Mouse (Mus musculus) frontal cortex, adult (tissue): ENCODE results near the gene Arhgef2.
"Not testable (repeated sequence)": the region's sequence is repeated elsewhere in the genome, so short reads cannot be mapped to it uniquely, and the experiment has no call there.

Experiments used
- ATAC-seq: cut with Nextera tagmentation; 2 replicates; pipeline ENCODE4 v1.9.2; 2017; ENCODE audit warnings: mild to moderate bottlenecking, moderate library complexity, mixed read lengths; ENCODE audit not compliant: low TSS enrichment

Arhgef2 gene

DNA sequence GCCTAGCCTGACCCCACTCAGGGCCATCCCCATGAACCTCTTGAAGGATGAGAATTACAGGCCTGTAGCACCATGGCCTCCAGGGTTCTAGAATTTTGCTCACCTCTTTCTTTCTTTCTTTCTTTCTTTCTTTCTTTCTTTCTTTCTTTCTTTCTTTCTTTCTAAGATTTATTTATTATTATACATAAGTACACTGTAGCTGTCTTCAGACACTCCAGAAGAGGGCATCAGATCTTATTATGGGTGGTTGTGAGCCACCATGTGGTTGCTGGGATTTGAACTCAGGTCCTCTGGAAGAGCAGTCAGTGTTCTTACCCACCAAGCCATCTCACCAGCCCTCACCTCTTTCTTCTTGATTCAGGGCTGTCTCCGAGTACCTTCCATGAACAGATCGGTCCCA is at the start of gene Arhgef2:
Gene Arhgef2, plus strand, starts transcription at position 301 of the 400 bp plus-strand sequence.
- not testable (repeated sequence) for ATAC-seq

DNA sequence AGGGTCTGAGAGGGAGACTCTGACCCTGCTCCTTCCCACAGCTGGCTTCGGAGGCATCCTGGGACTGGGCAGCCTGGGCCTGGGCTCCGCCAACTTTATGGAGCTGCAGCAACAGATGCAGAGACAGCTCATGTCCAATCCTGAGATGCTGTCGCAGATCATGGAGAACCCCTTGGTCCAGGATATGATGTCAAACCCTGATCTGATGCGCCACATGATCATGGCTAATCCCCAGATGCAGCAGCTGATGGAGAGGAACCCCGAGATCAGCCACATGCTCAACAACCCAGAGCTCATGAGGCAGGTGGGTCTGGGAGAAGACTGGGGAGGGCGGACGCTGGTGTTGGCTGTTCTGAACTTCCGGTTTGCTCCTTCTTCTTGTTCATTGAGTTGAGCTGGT is 49.1 kb upstream of the Arhgef2 start:
- ATAC-seq = no peak

DNA sequence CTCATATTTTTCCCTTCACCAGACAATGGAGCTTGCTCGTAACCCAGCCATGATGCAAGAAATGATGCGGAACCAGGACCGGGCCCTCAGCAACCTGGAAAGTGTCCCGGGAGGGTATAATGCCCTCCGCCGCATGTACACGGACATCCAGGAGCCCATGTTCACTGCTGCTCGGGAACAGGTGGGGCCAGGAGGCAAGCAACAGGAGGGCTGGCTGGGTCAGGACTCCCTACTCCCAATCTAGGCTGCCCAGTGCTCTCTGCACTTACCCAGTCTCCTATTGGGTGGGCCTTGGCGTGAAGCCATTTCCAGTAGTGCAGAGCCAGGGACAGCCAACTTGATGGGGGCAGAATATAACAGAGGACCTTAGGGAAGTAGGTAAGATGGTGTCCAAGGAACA is 46.2 kb upstream of the Arhgef2 start:
- no peak for ATAC-seq

DNA sequence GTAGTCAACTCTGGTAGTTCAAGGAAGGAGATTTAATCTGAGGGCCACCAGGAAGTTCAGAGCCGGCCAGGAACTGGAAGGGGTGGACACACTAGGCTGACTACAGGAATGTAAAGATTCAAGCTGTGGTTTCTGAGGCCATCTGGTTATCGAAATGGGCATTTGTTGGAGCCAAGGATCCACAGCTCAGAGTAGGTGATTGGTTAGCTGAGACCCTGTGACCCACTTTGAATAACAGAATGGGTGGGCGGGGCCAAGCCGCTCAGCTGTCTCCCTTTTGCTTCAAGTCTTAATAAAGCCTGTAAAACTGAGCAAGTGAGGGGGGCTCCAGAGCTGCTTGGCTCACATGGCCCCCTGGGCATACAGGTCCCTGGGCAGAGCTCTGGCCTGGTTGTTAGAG is 43.8 kb upstream of the Arhgef2 start:
- ATAC-seq = no peak

DNA sequence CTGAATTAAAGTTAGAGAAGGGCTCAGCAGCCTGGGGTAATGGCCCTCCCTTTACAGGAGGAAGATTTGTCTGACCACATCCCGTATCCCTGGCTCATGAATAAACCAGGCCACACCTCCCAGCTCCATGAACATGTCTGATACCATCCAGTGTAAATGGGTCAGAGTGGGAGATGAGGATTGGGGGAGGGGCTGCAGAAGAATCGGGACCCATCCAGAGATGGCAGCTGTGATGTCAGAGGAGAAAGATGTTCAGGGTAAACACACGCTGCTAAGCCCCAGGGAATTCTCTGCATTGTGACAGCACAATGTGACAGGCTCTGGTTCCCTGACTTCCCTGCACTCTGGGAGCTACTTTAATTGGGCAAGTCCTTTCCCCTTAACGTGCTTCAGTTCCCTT is 42.3 kb upstream of the Arhgef2 start:
- no peak for ATAC-seq

DNA sequence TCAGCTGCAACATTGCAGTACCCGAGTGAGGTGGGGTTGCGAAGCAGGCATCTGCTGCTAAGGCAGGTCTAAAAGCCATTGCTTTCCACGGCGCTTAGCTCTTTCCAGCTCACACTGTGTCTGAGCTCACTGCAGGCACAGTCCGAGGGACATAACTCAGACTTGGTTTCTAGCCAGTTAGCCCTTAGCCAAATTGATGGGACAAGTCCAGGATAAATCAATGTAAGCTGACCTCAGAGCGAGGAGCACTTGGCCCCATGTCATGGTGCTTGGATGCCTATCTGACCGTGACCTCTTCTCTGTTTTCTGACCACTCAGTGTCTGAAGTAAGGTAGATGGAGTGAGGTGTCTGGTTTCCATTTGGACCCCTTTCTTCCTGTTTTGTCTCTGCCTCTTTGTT is 41.8 kb upstream of the Arhgef2 start:
- ATAC-seq = no peak

DNA sequence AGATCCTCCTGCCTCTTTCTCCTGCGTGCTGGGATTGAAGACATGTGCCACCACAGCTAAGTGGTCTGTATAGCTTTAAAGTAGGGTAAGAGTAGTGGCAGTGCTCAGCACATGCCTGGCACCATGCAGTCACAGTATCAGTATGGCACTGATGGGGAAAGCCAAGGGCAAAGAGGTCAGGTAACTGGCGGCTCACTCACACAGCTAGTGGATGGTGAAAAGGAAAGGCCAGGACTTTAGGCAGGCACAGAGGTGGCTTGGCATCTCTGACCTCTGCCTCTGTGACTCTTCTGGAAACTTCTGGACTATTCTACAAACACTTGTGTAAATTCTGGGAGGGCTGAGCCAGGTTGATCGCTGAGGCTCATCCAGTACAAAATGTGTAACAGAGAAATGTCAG is 39.6 kb upstream of the Arhgef2 start:
- no peak for ATAC-seq

DNA sequence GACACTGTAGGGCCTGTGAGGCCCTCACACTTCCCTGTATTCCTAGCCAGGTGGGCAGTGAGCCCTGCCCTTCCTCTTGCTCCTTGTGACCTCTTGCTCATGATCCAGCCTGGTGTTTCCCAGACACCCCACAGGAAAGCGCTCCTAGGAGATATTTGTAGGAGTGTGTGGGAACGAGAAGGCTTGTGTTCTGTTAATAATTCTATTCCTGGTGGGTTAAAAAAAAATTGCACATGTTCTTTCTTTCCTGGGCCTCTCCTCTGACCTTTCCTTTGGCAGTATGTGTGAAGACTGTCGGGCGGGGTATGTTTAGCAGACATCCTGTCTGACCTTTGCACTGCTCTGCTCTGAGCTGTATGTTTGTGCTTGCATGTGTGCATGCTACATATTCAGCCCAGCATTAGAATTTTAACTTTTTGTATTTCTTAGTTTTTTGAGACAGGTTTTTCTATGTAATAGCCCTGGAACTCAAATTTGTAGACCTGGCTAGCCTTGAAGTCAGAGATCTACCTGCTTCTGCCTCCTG is 39.2 kb upstream of the Arhgef2 start:
- no peak for ATAC-seq

DNA sequence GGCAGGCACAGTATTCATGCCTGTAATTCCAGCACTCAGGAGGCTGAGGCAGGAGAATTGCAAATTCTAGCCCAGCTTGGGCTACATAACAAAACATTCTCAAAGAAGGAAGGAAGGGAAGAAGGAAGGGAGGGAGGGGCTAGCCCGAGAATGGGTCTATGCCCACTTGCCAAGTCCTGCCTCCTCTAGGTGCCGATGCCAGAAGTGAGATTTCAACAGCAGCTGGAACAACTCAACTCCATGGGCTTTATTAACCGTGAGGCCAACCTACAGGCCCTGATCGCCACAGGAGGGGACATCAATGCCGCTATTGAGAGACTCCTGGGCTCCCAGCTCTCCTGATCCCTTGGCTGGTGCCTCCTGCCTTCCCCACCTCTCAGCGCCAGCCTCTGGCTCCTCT is 37.9 kb upstream of the Arhgef2 start:
- ATAC-seq = no peak

DNA sequence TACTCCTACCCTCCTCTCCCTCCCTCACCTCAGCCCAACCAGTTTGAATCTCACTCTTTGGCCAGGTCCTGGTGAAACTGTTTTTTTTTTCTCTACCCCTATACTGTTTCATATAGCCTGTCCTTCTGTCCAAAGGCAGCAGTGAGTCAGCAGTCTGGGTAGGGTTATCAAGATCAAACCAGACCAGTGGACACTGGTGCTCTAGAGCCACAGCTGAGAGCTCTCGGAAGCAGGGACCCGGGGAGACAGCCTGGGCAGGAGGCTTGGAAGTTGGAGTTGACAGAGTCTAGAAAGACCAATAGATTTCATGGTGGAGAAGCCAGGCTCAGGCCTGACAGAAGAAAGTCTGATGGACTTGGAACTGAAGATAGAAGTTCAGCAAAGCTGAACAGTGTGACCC is 37.2 kb upstream of the Arhgef2 start:
- no peak for ATAC-seq

DNA sequence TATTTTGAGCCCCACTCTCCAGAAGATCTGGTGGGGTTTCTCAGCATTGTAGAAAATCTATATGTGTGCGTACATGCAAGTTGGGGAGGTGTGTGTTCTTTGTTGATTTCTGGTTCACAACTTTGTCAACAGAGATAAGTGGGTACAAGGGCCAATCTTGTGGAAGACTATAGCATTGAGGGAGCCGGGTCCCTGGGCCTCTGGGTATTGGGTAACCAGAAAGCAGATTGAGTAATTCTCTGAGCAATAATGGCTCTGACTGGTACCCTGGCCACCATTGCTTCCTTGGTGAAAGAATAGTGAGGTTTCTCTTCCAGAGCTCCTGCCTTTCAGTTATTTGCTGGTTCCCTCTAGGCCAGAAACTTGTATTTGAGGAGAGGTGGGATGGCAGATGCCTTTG is 36.7 kb upstream of the Arhgef2 start:
- ATAC-seq = no peak

DNA sequence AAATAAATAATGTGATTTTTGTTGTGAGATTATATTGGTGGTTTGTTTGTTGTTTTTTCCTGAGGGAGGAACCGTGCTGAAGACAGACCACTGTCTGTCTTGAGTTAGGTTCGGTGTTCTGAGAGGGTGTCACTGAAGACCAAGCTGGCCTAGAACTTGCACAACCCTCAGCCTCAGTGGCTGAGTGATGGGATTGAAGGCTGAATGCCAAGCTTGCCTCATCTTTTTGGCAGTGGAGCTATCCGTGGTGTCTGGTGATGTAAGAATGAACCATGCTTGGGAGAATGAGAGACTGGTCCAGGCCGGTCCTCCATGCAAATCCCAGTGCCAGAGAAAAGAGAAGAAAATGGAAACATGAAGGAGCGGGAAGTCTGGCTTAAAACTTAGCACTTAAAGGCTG is 36.1 kb upstream of the Arhgef2 start:
- no peak for ATAC-seq

DNA sequence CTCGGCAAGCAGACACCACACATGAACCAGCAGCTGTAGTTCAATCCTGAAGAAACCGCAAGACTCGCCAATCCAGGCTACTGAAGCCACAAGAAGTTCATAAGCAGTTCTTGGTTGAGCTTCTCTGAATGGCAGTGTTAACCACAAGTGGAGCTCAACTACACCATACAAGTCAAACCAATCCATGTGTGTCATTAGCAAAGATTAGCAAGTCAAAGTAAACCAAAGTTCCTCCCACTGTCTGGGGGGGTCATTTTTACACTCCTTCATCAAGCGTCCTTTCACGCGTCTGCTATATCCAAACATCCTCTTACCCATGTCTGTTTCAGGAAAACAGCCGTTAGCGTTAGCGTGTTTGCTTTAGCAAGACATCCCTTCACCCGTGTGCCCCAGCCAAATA is 35.4 kb upstream of the Arhgef2 start:
- ATAC-seq = no peak

DNA sequence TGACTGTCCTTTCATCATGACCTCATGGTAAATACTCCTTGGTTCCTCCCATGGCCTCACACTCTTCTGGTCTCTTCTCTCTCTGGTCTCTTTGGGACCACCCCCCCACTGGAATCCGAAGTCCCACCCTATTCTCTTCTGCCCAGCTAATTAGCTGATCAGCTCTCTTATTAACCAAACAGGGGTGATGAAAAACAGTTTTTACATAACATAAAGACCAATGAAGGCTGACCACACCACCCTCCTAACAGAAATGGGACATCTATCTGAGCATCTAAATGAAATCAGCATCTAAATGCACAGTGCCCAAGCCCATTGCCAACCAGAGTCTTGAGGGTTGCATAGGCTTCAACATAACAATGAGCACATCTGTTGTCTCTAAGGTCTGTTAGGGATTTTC is 33.9 kb upstream of the Arhgef2 start:
- no peak for ATAC-seq

DNA sequence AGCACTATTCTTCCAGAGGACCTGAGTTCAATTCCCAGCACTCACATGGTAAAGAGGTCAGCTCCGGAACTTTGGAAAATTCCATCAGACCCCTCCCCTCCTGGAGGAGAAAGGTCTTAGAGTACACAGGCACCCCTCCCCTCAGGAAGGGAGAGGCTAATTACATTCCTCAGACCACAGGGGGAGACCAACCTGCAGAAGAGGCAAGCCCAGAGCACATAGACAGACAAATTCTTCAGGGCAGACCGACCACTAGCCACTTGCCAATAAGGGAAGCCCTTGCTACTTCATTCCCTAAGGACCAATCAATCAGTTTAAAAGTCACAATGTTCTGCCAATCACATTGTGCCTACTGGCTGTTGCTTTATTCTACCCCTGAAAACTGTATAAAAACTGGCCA is 32.9 kb upstream of the Arhgef2 start:
- ATAC-seq = no peak

DNA sequence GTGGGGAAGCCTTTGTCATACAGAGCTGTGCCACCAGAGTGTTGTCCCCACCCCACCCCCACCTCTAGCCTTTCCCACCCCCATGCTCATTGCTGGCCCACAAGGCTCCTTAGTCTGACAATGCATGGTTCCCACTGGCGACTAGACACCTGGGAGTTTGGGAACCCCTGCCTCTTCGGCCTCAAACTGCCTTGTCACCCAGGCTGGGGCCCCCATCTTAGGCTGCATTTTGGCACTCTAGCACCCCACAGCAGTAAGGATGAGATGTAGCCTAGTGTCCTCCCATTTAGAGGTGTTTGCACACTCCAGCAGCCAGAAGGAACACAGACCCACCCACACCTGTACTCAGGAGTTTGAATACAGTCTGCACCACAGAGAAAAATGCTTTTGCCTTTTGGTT is 32.0 kb upstream of the Arhgef2 start:
- no peak for ATAC-seq

DNA sequence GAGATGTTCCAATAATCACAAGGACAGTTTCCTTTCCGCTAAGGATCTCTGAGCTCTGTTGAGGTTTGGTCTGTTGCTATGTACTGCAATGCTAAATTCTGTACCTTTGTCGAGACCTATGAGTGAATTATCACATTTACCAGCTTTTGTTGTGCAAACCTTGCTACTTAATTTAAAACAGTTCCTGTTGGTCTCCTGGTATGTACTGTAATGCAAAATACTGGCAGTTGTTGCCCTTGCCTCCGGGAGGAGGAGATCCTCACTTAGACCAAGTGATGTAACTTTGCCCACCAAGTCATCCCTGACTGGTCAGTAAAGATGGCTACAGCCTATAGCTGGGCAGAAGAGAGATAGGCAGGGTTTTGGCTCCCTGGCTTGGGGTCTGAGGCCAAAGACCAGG is 30.2 kb upstream of the Arhgef2 start, which contains the start of gene Ssr2:
Gene Ssr2, plus strand, starts transcription at position 337 of the 400 bp plus-strand sequence.
- no peak for ATAC-seq

DNA sequence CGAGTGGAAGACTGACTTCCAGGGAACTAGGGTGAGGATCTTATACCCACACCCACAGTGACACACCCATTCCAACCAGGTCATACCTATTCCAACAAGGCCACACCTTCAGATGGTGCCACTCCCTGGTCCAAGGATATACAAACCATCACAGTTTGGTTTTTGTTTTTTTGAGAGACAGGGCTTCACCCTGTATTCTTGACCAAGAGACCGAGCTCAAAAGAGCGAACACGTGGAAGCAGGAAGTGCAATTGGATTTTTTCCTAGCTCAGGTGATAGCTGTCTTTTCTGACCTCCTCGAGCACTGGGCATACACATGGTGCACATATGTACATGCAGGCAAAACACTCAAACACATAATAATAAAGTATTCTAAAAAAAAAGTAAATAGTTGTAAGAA is 27.9 kb upstream of the Arhgef2 start:
- ATAC-seq = not testable (repeated sequence)

DNA sequence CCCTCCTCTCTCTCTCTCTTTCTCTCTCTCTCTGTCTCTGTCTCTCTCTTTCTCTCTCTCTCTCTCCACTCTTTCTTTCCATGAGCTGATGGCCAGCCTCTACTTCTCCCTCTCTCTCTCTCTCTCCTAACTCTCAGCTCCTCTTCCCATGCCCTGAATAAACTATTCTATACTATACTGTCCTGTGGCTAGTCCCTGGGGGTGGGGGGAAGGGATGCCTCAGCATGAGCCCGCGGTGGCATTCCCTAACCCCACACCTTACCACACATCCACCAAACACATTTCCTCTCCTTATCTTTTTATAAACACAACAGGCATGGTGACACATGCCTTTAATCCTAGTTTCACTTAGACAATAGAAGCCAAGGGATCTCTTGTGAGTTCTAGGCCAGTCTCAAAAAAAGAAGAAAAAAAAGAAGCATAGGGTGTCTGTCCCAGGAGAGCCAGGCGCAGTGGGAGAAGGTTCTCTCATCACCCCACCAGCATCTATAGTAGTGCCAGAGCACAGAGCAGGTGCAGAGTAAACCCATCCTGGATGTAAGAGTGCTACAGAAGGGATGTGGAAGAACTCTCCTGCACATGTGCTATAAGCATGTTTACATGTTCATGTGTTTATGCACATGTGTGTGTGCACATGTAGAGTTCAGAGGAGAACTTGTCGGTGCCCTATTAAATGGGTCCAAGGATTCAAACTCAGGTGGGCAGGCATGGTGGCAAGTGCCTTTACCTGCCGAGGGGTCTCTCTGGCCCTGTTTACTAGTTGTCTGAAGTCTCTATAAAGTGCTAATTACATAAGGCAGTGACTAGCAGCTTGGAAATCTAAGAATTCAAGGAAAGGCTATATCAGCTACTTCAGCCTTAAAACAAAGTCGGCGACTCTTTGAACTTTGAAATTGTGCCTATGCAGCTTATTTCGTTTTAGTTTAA is 27.0 kb upstream of the Arhgef2 start:
- no peak for ATAC-seq

DNA sequence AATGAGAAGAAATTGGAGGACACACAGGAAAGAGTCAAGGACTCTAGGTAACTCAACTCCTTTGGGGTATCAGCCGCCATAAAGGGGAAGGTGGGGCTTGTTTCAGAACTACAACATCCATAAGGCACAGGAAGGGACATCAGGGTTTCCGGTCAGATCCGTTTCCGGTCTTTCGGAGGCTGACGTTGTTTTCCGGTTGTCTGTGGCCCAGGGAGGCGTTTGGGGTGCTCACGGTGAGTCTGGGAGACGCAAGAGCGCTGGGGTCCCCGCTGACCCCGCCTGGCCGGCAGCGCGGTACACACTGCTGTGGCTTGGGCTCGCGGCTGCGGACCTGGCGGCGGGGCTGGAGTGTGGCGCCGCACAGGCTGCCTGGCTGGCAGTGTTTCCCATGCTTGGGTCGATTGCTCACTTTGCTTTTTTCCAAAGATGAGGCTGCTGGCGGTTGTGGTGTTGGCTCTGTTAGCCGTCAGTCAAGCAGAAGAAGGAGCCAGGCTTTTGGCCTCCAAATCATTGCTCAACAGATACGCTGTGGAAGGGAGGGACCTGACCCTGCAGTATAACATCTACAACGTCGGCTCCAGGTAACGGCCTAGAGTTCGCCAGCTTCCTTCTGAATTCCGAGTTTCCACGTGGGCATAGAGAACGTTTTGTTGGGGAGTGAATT is 26.2 kb upstream of the Arhgef2 start:
- ATAC-seq = peak; percentile 100

DNA sequence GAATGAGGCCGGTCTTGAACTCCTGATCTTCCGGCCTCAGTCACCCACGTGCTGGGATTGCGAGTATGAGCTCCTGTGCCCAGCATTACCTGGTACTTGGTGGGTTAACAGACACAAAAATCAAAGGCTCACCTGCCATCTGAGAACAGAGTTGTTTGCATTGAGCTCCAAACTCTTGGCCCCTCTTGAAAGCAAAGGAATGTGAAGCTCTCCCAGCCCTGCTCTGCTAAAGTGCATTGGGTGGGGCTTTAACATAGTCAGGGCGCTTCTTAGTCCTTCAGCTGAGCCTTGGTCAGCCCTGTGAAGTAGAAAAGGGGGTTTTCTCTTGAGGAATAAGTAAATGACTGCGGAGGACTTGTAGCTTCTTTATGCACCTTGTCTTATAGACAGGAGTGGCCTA is 20.0 kb upstream of the Arhgef2 start:
- no peak for ATAC-seq

DNA sequence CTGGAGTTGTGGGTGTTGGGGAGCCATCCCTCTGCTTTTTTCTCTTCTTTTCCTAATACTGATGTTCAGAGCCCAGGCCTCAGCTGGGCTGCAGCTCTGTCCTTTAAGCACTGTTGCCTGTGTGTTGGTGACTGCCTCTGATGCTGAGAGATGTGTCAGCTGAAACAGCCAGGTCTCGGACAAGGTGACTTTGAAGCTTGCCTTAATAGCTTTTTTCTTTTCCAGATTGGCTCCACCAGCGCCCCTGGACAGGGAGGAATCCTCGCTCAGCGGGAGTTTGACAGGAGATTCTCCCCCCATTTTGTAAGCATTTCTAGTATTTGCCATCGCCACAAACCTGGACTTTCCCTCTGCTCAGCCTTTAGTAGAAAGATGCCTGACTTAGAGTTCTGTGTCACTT is 19.1 kb upstream of the Arhgef2 start:
- ATAC-seq = no peak

DNA sequence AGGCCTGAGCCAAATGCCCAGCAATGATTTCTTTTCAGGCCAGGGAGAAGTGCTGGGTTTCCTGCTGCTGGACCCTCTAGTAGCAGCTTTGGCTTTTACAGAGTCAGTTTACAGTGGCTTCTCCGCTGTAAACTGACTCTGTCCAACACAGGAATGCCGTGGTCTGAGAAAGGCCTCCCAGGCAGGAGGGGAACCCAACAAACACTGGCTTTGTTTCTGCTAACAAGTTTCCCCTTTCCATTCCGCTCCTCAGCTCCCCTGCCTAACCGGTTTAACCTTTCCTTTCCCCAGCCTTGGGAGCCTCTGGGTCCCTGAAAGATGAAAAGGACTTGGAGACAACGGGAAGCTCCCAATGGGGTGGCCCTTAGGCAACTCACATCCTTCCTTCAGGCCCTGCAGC is 15.5 kb upstream of the Arhgef2 start:
- ATAC-seq = no peak
